Mouse (Mus musculus): ENCODE measurements around the gene Ppp4r3b.

The Ppp4r3b gene

DNA sequence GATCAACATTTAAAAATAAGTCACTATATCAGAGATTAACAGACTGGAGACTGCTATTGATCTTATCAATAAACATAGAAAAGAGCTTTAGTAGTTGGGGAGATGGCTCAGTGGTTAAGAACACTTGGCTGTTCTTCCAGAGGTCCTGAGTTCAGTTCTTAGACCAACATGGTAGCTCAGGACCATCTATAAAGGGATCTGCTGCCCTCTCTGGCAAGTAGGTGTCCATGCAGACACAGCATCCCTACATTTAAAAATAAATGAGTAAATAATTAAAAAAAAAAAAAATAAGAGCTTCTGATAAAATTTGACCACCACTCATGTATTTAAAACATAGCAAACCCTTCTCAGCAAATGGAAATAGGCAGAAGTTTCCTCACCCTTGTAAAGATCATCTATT lies 65.4 kb downstream of the Ppp4r3b start:
- no peak for DNase-seq (ENCODE audit: low spot score)

DNA sequence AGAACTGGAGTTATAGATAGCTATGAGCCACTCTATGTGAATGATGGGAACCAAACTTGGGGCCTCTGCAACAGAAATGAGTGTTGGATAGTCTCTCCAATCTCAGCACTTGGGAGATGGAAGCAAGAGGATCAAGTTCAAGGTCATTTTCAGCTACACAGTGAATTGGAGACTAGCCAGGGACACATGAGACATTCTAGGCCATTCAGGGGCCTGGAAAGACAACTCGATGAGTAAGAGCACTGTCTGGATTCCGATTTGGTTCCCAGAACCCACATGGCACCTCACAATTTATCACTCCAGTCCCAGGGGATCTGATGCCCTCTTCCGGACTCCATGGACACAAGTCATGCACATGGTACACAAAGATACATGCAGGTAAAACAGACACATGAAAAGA lies 65.9 kb downstream of the Ppp4r3b start:
- peak; percentile 1 for DNase-seq (ENCODE audit: low spot score)

DNA sequence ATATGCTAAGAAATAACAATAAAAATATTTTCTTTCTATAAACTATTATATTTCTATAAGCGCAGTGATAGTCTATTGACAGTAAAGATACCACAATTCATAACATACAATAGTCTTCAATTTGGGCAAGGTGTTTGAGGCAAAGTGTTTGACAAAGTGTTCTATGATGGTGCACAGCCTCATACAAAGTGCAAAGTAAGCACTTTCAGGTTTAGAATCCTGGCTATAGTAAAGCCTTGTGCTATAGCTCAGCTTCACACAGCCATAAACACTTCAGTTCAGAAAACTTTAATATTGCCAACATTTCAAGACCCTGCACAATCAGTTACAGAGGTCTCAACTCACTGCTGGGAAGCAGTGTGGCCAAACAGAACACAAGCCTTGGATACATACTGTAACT lies 66.7 kb downstream of the Ppp4r3b start:
- DNase-seq (ENCODE audit: low spot score): peak; percentile 1

DNA sequence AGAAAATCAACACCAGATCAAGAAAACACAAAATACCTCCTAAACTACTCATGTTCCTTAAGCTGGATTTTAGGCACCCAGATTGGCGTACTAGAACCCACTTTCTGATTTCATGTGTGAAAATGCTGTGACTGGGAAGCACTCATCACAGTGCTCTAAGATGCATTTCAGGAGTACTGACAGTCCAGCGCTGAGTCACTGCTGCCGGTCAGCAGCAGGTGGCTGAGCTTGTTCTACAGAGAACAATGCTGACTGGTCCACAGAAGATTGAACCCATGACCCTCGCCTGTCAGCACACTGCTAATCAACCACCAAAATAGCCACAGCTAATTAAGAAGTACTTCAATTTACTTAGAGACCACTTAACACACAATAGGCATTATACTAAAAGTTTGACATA lies 69.3 kb downstream of the Ppp4r3b start:
- DNase-seq (ENCODE audit: low spot score): no peak

DNA sequence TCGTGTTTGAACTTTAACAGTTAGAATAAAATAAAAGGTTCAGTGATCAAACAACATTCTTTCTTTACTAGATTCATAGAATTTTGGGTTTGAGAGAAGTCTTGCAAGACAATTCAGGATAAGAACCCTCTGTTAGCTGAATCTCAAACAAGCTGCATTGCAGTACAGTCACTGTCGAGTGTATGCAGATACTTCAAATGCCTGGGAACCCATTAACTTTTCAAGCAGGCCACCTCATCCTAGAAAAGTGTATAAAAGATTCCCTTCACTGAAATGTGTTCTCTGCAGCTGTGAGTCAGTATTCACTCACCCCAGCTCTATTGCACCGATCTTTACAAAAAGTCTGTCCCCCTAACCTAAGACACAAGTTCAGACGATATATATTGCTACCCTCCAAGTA lies 73.3 kb downstream of the Ppp4r3b start:
- no peak for DNase-seq (ENCODE audit: low spot score)

DNA sequence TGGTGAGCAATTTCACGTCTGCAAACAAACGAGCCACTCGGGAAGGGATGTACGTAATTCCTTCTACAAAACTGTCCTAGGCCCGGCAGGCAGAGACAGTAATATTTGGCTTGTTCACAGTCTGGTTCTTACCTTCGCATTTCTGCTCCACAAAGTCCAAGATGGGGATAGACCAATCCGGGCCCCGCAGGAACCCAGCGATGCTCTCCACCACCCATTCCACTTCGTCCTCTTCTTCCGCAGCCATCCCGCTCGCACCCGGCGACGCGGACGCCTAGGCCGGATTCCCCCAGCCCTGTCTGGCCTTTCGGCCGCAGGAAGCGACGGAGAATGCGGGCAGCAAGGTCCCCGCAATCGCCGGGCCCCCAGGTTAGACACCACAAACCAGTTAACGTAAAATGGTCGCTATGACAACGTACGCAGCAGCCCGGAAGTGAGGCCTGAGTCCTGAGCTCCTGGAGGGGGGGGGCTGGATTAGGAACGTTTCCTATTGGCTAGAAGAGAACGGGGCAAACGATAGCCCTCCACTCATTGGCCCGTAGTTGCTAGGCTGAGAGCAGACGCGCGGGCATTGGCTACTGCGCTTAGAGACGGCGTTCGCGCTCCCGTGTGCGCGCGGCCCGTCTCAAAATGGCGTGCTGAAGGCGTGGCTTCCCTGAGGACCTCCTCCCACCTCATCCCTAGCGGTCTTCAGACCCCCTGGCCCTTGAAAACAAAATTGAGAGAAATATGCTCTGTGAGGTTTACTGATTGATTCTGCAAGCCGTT lies 74.4 kb downstream of the Ppp4r3b start, which contains the start of gene Cfap36:
Gene Cfap36 (minus strand): TSS at position 527 of the 768 bp plus-strand sequence.
- DNase-seq (ENCODE audit: low spot score): peak; percentile 95

DNA sequence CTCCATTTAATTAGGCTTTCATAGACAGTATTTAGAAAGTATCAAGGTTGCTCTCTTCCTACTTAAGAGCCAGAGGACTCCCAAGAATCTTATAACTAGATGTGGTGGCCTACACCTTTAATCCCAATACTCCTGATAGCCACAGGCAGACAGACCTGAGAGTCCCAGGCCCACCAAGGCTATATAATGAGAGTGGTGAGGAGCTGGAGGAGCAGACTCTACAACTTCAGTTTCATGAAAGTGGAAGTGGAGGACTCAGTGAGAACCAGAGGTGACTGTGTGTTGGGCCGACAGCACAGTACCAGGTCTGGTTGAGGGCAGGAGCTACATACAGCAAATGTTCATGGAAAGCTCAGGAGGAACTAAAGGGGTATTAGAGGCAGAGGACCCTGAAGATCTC lies 75.0 kb downstream of the Ppp4r3b start:
- DNase-seq (ENCODE audit: low spot score): no peak

DNA sequence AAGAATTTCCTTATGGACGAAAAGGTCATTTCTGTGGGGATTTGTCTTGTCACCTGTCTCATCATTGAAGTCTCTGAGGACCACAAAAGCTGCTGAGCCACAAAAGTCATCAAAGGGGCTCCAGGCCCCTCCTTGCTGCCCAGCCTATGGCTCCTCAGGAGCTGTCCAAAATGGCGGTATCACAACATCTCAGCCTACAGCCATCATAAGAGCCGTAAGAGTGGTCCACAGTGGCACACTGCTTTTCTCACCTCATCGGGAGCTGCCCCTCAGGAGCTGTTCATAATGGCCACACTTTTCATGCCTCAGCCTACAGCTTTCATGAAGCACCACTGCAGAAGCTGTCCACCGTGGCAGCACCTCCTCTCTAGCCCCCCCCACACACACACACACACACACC lies 75.7 kb downstream of the Ppp4r3b start:
- DNase-seq (ENCODE audit: low spot score): no peak

DNA sequence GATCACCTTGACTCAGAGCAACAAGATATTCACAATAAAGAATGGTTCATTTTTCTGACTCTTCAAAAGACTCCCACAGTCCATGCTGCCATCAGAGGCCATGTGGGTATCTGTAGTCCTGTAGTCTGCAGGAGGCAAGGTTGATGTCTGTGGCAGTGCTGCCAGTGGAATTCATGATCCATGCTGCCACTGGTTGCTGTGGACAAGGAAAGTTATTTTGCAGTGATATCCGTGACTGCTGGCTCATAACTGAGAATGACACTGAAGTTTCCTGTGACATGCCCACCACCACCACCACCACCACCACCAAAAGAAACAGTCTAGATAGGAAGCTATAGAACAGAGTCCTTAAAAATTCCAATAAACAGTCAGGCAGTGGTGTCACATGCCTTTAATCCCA lies 82.0 kb downstream of the Ppp4r3b start:
- DNase-seq (ENCODE audit: low spot score): no peak

DNA sequence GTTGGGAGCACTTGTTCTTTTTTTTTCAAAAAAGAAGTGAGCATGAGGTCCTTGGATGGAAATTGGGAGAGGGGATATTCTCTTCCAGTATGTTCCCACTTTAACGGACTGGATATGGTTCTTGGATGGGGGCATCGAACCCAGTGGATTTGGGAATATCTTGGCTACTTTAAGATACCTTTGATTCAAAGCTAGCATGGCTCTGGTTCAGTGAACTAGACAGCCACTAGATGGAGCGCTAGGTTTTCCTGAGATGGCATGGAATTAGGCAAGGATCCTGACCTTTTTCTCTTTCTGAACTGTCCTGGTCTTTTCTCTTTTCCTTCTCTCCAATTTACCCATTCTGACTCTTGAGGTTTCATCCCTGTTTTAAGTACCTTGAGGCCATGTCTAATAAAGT lies 95.1 kb downstream of the Ppp4r3b start:
- peak; percentile 65 for DNase-seq (ENCODE audit: low spot score)

Data from layer of hippocampus, adult 11-12 months (tissue).